Mouse (Mus musculus) embryonic fibroblast, embryonic 13.5 days (primary cell): ENCODE results near the gene Tlk1.

Experiments used
- CTCF ChIP-seq: IDR thresholded peaks from 2 replicates; pipeline ENCODE4 v1.5.1; 2011; ENCODE audit warnings: mild to moderate bottlenecking, control low read depth, low read length, moderate library complexity, borderline replicate concordance; ENCODE audit not compliant: insufficient read depth
- POLR2A ChIP-seq: IDR thresholded peaks from 2 replicates; pipeline ENCODE4 v1.6.1; 2011; ENCODE audit warnings: low read depth, mild to moderate bottlenecking, control low read depth, low read length, moderate library complexity

- no peak for TF ChIP-seq POLR2A
- TF ChIP-seq CTCF, result no peak
Measured at GRCm38 (mm10) chr2:70859740-70860139, 34.2 kb upstream of the Tlk1 start.
